Mouse (Mus musculus): Measurements from ENCODE around the gene Adamtsl4. TPM values are rescaled to one million over a fixed set of nuclear protein-coding genes. Genes with fewer than 3 reads are reported as not detected.

Adamtsl4 gene
- polyA plus RNA-seq, 1 experiment from 2014 or later = 3.9 TPM

DNA sequence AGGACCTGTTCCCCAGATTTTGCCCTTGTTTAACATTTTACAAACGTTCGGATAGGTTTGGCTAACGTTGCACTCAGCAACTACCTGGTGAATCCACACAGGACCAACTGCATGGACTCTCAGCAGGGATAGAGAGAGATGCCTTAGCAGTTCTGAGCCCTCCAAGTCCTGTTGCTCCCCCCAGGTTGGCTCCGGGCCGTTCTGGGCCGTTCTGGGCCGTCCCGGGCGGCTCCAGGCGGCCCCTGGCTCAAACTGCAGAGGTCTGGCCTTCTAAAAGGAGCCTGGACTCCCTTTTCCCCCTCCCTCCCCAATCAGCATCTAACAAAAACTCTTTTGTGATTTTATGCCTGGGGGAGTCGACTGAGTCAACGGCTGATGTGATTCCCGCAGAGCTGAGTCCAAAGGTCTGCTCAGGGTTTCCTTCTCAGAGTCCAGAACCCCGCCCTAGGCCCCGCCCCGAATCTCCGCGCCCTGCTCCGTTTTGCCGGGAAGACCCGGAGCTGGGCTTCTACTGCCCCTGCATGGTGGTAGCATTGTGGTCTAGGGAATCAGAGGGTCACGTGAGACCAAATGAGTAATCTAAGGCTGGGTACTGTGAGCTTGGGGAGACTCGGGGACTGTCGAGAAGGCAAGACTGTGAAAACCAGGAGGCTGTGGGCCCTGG lies 14.3 kb upstream of the Adamtsl4 start:
- Histone ChIP-seq H3K36me3 (ENCODE audit: insufficient read depth, low read length) (no peaks in the 10 kb centered on the region), H3K27ac (ENCODE audit: low read length) (peak overlapping the region; percentile 84), H3K9ac (replicated peaks; ENCODE audit: low read length) (peak overlapping the region; percentile 75), H3K4me3 (ENCODE audit: low read length) (peak overlapping the region; percentile 40), H3K4me2 (replicated peaks; ENCODE audit: low read depth, low read length) (peak overlapping the region; percentile 65), H3K27me3 (ENCODE audit: insufficient read depth, low read length) (no peaks in the 10 kb centered on the region), H3K9me3 (ENCODE audit: low read length) (no peaks in the 10 kb centered on the region), H3K4me1 (ENCODE audit: insufficient read depth, low read length) (peaks cover 19% of the 10 kb centered on the region)
- ATAC-seq (ENCODE audit: low FRiP score, low TSS enrichment) = peak; percentile 94
- 4% methylated on average over 24 of the region's 24 CpGs for WGBS

DNA sequence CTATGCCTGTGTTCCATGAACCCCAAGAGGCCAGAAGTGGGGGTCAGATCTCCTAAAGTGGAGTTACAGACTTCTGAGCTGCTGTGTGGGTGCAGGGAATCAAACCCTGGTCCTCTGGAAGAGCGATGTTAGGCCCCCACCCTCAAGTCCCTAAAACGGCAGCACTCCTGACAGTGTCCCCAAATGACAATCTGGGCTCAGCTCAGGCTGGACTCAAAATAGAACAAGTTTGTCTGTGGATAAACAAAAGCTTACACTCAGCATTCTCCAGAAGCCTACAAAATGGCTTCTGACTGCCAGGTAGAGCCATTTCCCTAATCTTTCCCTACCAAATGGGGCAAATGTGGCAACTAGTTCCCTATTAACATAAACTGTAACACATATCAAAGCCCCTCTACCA lies 13.4 kb upstream of the Adamtsl4 start:
- WGBS = 83% methylated on average over 2 of the region's 2 CpGs
- Histone ChIP-seq H3K9ac (replicated peaks; ENCODE audit: low read length) (peak overlapping the region; percentile 75; the same call in 1 of the 2 replicates), H3K27me3 (ENCODE audit: insufficient read depth, low read length) (no peaks in the 10 kb centered on the region), H3K27ac (ENCODE audit: low read length) (peak overlapping the region; percentile 84; the same call in 1 of the 2 replicates), H3K4me2 (replicated peaks; ENCODE audit: low read depth, low read length) (no peak overlapping the region; the same call in 1 of the 2 replicates), H3K36me3 (ENCODE audit: insufficient read depth, low read length) (no peaks in the 10 kb centered on the region), H3K9me3 (ENCODE audit: low read length) (no peaks in the 10 kb centered on the region), H3K4me1 (ENCODE audit: insufficient read depth, low read length) (peaks cover 26% of the 10 kb centered on the region), H3K4me3 (ENCODE audit: low read length) (no peak overlapping the region)
- no peak for ATAC-seq (ENCODE audit: low FRiP score, low TSS enrichment)

DNA sequence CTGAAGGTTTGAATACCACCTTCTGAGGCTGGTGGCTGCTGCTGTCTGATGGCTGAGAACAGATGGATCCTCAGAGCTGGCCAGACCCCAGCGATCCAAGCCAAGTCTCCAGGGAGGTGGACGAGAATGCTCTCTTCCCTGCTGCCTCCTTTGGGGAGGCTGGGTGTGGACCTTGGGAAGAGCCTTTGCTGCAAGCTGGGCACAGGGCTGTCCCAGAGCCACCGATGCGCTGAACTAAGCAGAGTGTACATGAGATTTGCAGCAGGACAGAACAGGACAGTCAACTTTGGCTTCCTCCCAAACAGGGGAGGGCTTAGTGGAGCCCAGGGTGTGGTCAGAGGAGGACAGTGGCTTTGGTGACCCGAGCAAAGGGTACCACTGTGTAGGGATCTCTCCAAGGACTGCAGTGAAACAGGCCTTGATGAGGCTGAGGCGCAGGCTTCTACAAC lies 12.5 kb upstream of the Adamtsl4 start:
- no peaks in the 10 kb centered on the region for H3K36me3 ChIP-seq (ENCODE audit: insufficient read depth, low read length)
- no peak overlapping the region for H3K27ac ChIP-seq (ENCODE audit: low read length)
- no peak overlapping the region for H3K4me2 ChIP-seq (replicated peaks; ENCODE audit: low read depth, low read length)
- H3K9me3 ChIP-seq (ENCODE audit: low read length) = no peaks in the 10 kb centered on the region
- no peak overlapping the region; the same call in 1 of the 2 replicates for H3K9ac ChIP-seq (replicated peaks; ENCODE audit: low read length)
- H3K27me3 ChIP-seq (ENCODE audit: insufficient read depth, low read length) = no peaks in the 10 kb centered on the region
- H3K4me3 ChIP-seq (ENCODE audit: low read length) = no peak overlapping the region
- 59% methylated on average over 6 of the region's 6 CpGs for WGBS
- ATAC-seq (ENCODE audit: low FRiP score, low TSS enrichment) = no peak
- H3K4me1 ChIP-seq (ENCODE audit: insufficient read depth, low read length) = peaks cover 32% of the 10 kb centered on the region

DNA sequence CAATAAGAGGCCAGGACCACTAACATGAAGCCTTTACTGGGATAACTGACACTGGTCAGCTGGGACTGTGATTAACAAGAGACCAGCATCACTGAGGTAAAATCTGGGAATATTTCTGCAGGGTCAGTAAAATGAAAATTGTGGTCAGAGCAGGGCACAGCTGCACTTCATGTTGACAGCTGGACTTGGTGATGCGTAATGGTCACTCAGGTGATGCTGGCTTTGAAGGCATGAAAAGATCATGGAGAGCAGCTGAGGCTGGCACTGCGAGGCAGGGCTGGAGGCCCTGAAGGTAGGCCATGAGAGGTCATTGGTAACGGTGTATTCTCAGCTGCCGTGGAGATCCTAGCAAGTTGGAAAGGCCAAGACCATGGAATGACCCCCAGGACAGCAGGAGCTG lies 10.6 kb upstream of the Adamtsl4 start:
- ATAC-seq (ENCODE audit: low FRiP score, low TSS enrichment) = no peak

DNA sequence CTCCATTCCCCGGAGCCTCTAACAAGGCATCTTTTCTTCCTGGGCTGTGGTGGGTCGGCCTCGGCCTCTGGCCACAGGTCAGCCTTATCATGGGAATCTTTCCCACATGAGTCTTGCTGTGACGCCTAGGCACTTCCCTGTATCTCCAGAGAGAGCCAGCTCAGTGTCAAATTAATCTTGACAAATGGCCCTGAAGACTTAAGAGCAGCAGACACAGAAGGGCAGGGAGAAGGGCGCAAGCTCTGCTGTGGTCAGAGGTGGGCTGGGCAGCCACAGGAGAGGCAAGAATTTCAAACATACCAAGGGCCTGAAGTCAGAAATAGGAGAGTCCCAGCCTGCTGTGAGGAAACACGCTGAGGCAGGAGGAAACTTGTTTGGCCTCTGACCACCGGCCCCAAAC lies 8.6 kb upstream of the Adamtsl4 start:
- H3K4me2 ChIP-seq (replicated peaks; ENCODE audit: low read depth, low read length) = no peak overlapping the region
- no peaks in the 10 kb centered on the region for H3K36me3 ChIP-seq (ENCODE audit: insufficient read depth, low read length)
- H3K4me3 ChIP-seq (ENCODE audit: low read length) = no peak overlapping the region
- H3K9ac ChIP-seq (replicated peaks; ENCODE audit: low read length) = no peak overlapping the region
- no peaks in the 10 kb centered on the region for H3K27me3 ChIP-seq (ENCODE audit: insufficient read depth, low read length)
- 22% methylated on average over 7 of the region's 7 CpGs for WGBS
- peaks cover 35% of the 10 kb centered on the region for H3K4me1 ChIP-seq (ENCODE audit: insufficient read depth, low read length)
- peak overlapping the region; percentile 17; the same call in 1 of the 2 replicates for H3K27ac ChIP-seq (ENCODE audit: low read length)
- peak; percentile 29 for ATAC-seq (ENCODE audit: low FRiP score, low TSS enrichment)
- H3K9me3 ChIP-seq (ENCODE audit: low read length) = 0 out of 2 replicates have a peak, but pooled peaks cover under 1% of the 10 kb centered on the region

More for the DNA sequence above, 10.6 kb upstream of the Adamtsl4 start:
- no peak overlapping the region for H3K4me2 ChIP-seq (replicated peaks; ENCODE audit: low read depth, low read length)
- no peak overlapping the region for H3K9ac ChIP-seq (replicated peaks; ENCODE audit: low read length)
- H3K9me3 ChIP-seq (ENCODE audit: low read length) = no peaks in the 10 kb centered on the region
- no peak overlapping the region for H3K4me3 ChIP-seq (ENCODE audit: low read length)
- no peaks in the 10 kb centered on the region for H3K27me3 ChIP-seq (ENCODE audit: insufficient read depth, low read length)
- no peak overlapping the region for H3K27ac ChIP-seq (ENCODE audit: low read length)
- no peaks in the 10 kb centered on the region for H3K36me3 ChIP-seq (ENCODE audit: insufficient read depth, low read length)
- 86% methylated on average over 4 of the region's 4 CpGs for WGBS
- peaks cover 42% of the 10 kb centered on the region for H3K4me1 ChIP-seq (ENCODE audit: insufficient read depth, low read length)

DNA sequence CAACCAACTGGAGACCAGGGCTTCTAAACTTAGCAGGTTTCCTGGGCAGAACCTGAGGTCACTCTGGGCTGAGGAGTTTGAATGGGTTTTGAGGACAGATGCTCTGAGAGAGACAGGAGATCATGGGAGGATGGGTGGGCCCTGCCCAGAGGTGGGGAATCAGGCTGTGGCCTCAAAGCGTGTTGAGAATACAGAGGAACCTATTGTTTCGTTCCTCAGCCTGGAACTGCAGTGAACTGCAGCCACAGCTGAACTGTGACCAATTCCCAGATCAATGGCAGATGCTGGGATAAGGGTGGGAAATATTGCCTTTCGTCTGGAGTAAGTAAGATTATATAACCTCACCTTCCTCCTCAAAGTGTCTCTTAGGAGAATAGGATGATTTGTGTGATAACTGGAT lies 8.1 kb upstream of the Adamtsl4 start:
- 0 out of 2 replicates have a peak, but pooled peaks cover 2% of the 10 kb centered on the region for H3K9me3 ChIP-seq (ENCODE audit: low read length)
- H3K27me3 ChIP-seq (ENCODE audit: insufficient read depth, low read length) = no peaks in the 10 kb centered on the region
- no peak overlapping the region for H3K4me3 ChIP-seq (ENCODE audit: low read length)
- peaks cover 30% of the 10 kb centered on the region for H3K4me1 ChIP-seq (ENCODE audit: insufficient read depth, low read length)
- H3K9ac ChIP-seq (replicated peaks; ENCODE audit: low read length) = no peak overlapping the region
- WGBS = 46% methylated on average over 3 of the region's 3 CpGs
- no peaks in the 10 kb centered on the region for H3K36me3 ChIP-seq (ENCODE audit: insufficient read depth, low read length)
- H3K27ac ChIP-seq (ENCODE audit: low read length) = no peak overlapping the region
- no peak overlapping the region for H3K4me2 ChIP-seq (replicated peaks; ENCODE audit: low read depth, low read length)
- ATAC-seq (ENCODE audit: low FRiP score, low TSS enrichment) = no peak

DNA sequence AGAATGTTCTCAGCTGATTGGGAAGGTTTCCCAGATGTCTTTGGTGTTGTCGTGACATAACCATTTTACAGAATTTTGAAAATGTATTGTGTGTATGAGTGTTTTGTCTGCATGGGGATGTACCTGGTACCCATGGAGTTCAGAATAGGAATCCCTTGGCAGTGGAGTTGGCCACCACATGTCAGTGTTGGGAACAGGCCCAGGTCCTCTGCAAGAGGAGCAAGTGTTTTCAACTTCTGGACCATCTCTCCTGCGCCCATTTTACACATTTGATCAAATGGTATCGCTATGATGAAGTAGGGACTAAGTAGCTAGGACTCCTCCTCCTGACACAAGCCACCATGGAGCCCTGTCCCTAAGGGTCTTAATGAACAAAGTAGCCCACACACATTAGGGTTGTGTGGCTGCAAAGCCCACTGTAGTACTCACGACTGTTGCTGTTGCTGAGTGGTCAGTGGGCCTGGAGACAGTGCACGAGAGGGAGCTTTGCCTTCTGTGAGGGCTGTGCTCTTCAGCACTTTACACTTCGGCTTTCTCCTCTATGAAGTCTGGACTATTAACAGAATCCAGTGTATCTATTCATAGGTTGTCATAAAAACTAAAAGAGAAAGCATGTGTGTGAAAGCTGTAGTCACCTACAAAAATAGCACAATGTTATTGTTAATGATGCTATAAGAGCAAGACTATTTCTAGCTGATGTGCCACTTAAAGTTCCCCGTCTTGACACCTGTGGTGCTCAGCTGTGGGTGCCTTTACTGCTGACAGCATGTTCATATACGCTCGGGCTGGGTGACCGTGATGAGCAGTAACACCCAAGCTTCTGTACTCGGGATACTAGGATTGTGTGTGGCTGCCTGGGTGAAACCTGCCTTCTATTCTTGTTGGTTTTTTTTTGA lies 7.3 kb upstream of the Adamtsl4 start:
- no peak for ATAC-seq (ENCODE audit: low FRiP score, low TSS enrichment)
- 90% methylated on average over 11 of the region's 11 CpGs for WGBS
- no peak overlapping the region for H3K27ac ChIP-seq (ENCODE audit: low read length)
- no peak overlapping the region for H3K9ac ChIP-seq (replicated peaks; ENCODE audit: low read length)
- H3K9me3 ChIP-seq (ENCODE audit: low read length) = 0 out of 2 replicates have a peak, but pooled peaks cover 2% of the 10 kb centered on the region
- H3K36me3 ChIP-seq (ENCODE audit: insufficient read depth, low read length) = no peaks in the 10 kb centered on the region
- no peaks in the 10 kb centered on the region for H3K27me3 ChIP-seq (ENCODE audit: insufficient read depth, low read length)
- H3K4me3 ChIP-seq (ENCODE audit: low read length) = no peak overlapping the region
- peaks cover 33% of the 10 kb centered on the region for H3K4me1 ChIP-seq (ENCODE audit: insufficient read depth, low read length)
- H3K4me2 ChIP-seq (replicated peaks; ENCODE audit: low read depth, low read length) = no peak overlapping the region

DNA sequence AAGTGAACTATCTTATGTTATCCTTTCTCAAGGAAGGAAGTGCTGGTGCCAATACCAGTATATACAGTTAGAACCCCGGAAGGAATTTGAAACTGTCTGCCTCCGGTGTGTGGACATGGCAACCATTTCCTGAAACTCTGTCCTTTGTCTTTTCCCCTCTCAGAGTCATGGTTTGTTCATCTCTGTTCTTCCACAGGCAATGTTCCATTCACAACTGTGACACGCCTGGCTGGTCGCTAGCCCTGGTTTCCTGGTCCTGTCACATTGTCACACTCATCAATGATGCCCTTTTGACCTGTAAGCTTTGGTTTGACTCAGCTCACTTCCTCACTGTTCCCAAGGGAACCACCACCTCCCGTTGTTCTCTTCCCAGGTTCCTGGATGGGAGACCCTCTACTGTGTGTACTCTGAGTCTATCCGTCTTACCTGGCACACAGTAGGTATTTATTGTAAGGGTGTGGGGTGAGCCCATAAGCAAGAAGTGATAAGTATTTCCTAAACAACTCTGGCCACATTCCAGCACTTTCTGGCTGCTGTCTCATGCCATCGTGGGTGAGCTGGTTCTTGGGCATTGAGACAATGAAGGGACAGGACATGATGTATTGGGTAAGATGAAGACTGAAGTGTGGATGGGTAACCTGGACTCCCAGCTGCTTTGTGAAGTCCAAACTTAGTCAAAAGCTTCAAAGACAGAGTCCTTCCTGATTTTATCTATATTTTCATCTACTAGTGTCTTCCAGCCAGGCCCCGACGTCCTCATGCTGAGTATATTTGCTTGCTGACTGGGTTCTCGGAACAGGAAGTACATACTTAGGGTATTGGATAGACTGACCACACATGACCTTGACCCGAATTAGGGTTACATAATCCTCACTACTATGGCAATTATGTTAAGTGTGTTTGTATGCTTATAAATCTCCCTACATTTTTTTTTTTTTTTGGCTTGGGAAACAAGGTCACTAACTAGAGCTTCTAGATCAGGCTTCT lies 6.4 kb upstream of the Adamtsl4 start:
- H3K27ac ChIP-seq (ENCODE audit: low read length) = no peak overlapping the region
- 60% methylated on average over 11 of the region's 11 CpGs for WGBS
- ATAC-seq (ENCODE audit: low FRiP score, low TSS enrichment) = no peak

DNA sequence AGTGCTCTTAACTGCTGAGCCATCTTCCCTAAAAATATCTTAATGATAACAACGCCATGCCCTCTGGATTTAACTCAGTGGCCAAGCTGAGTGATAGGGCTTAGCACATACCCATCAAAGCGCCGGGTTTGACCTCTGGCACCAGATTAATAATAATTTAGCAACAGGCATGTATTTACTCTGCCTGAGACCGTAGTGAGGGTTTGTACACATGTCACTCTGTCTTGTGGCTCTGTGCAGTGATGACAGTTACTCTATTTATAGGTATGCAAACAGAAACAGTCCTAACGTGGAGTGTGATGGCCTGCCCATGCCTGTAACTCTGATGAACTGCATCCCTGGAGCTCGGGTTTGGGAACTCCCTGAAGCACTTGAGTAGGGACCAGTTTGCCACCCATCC lies 5.0 kb upstream of the Adamtsl4 start:
- Histone ChIP-seq H3K4me2 (replicated peaks; ENCODE audit: low read depth, low read length) (no peak overlapping the region), H3K27ac (ENCODE audit: low read length) (no peak overlapping the region), H3K9me3 (ENCODE audit: low read length) (0 out of 2 replicates have a peak, but pooled peaks cover 2% of the 10 kb centered on the region), H3K27me3 (ENCODE audit: insufficient read depth, low read length) (no peaks in the 10 kb centered on the region), H3K36me3 (ENCODE audit: insufficient read depth, low read length) (no peaks in the 10 kb centered on the region), H3K4me3 (ENCODE audit: low read length) (no peak overlapping the region), H3K9ac (replicated peaks; ENCODE audit: low read length) (no peak overlapping the region), H3K4me1 (ENCODE audit: insufficient read depth, low read length) (peaks cover 53% of the 10 kb centered on the region)
- ATAC-seq (ENCODE audit: low FRiP score, low TSS enrichment) = no peak
- WGBS = 77% methylated on average over 6 of the region's 6 CpGs

More for the DNA sequence above, 6.4 kb upstream of the Adamtsl4 start:
- no peak overlapping the region for H3K4me3 ChIP-seq (ENCODE audit: low read length)
- H3K27me3 ChIP-seq (ENCODE audit: insufficient read depth, low read length) = no peaks in the 10 kb centered on the region
- H3K36me3 ChIP-seq (ENCODE audit: insufficient read depth, low read length) = no peaks in the 10 kb centered on the region
- H3K4me1 ChIP-seq (ENCODE audit: insufficient read depth, low read length) = peaks cover 38% of the 10 kb centered on the region
- 0 out of 2 replicates have a peak, but pooled peaks cover 2% of the 10 kb centered on the region for H3K9me3 ChIP-seq (ENCODE audit: low read length)
- no peak overlapping the region for H3K9ac ChIP-seq (replicated peaks; ENCODE audit: low read length)
- no peak overlapping the region for H3K4me2 ChIP-seq (replicated peaks; ENCODE audit: low read depth, low read length)
